Mouse (Mus musculus) liver, embryonic 15.5 days (tissue): ENCODE data around the gene Gm20716. TPM values are rescaled to one million over a fixed set of nuclear protein-coding genes. Genes with fewer than 3 reads are reported as not detected.

Experiments
- ATAC-seq: fragments of 200-750 bp; cut with Nextera tagmentation; 2 replicates; pipeline ENCODE4 v1.8.0; 2017; ENCODE audit warnings: moderate number of reproducible peaks, mild to moderate bottlenecking, moderate library complexity; ENCODE audit not compliant: insufficient read depth
- H3K27ac ChIP-seq: fragments of 300-500 bp; sonication (generic); replicated peaks from 2 replicates; pipeline ENCODE4 v1.5.1; 2015; ENCODE audit warnings: mild to moderate bottlenecking, inconsistent platforms
- H3K27me3 ChIP-seq: fragments of 300-500 bp; sonication (generic); 2 replicates; pipeline ENCODE4 v1.6.1; 2015; ENCODE audit warnings: mild to moderate bottlenecking, inconsistent platforms
- H3K36me3 ChIP-seq: fragments of 300-500 bp; sonication (generic); replicated peaks from 2 replicates; pipeline ENCODE4 v1.6.1; 2015; ENCODE audit warnings: moderate library complexity, mild to moderate bottlenecking, inconsistent platforms
- H3K4me1 ChIP-seq: fragments of 300-500 bp; sonication (generic); replicated peaks from 2 replicates; pipeline ENCODE4 v1.6.1; 2015; ENCODE audit warnings: inconsistent platforms
- H3K4me2 ChIP-seq: fragments of 300-500 bp; sonication (generic); 2 replicates; pipeline ENCODE4 v1.6.1; 2015; ENCODE audit warnings: moderate library complexity, mild to moderate bottlenecking, inconsistent platforms
- H3K4me3 ChIP-seq: fragments of 300-500 bp; sonication (generic); replicated peaks from 2 replicates; pipeline ENCODE4 v1.5.1; 2015; ENCODE audit warnings: mild to moderate bottlenecking, inconsistent platforms
- H3K9ac ChIP-seq: fragments of 300-500 bp; sonication (generic); 2 replicates; pipeline ENCODE4 v1.6.1; 2015; ENCODE audit warnings: moderate library complexity, mild to moderate bottlenecking, inconsistent platforms
- H3K9me3 ChIP-seq: fragments of 300-500 bp; sonication (generic); replicated peaks from 2 replicates; pipeline ENCODE4 v1.6.1; 2016; ENCODE audit warnings: inconsistent platforms
- WGBS: fragments of 180-500 bp; shearing (Covaris S2); methylation state at CpG from one replicate; pipeline ENCODE4 v1.1.7; 2015; ENCODE audit warnings: mixed read lengths; ENCODE audit not compliant: insufficient replicate concordance; 5-methylcytosine and 5-hydroxymethylcytosine counted together
- microRNA-seq: library from miRNA; unstranded; fragments of <30 nt; microRNA quantifications from one replicate; pipeline ENCODE4, GENCODE M21; 2016
- polyA plus RNA-seq: library from polyadenylated mRNA; unstranded; fragments of >200 nt; fragmentation: Nextera tagmentation; extraction: Ambion mirVana; gene quantifications from 2 replicates; pipeline ENCODE4 v1.2.1, GENCODE M21; 2015

The Gm20716 gene
- polyA plus RNA-seq, 1 experiment from 2014 or later, result 4.4 TPM

DNA sequence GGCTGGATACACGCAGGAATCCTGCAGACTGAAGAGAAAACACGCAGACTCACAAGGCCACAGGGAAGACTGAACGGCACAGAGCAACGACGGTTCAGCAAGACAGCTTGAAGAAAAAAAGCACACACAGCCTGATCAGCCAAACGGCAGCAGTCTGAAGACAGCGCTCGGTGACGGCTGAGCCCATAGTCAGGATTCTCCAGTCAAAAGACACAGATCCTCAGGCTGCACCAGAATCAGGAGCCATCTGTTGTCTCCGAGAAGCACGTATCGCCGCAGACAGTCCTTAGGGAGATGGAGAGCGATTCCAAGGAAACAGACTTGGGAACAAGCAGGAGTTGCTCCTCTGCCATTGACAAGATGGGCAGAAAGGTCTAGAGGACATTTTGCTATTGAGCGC lies 93.0 kb downstream of the Gm20716 start:
- Histone ChIP-seq H3K4me3 (no peak overlapping the region), H3K4me2 (no peak overlapping the region), H3K4me1 (no peaks in the 10 kb centered on the region), H3K9me3 (no peaks in the 10 kb centered on the region), H3K9ac (no peak overlapping the region), H3K36me3 (no peaks in the 10 kb centered on the region), H3K27me3 (peaks cover 5% of the 10 kb centered on the region; the same call in 1 of the 2 replicates), H3K27ac (no peak overlapping the region)
- WGBS, result 72% methylated on average over 15 of the region's 15 CpGs
- no peak for ATAC-seq

Small RNAs within 50 kb of the gene (microRNA-seq; reads per million reads assigned to microRNA genes)
- gene Gm24561, result not detected

Other genes starting within 250 kb of the Gm20716 start
- gene Ripor3, start 219.7 kb downstream of the Gm20716 start, polyA plus RNA-seq, result 1.2 and 1.4 TPM in 2 replicates
- 2.6 and 2.9 TPM in 2 replicates for gene Pard6b, start 149.4 kb downstream of the Gm20716 start, polyA plus RNA-seq
- 1.8 and 2.3 TPM in 2 replicates for gene Adnp, start 23.3 kb downstream of the Gm20716 start, polyA plus RNA-seq
- gene Dpm1, start 227 bp upstream of the Gm20716 start, polyA plus RNA-seq, result 59.2 and 64.1 TPM in 2 replicates
- 3.4 and 3.6 TPM in 2 replicates for gene Mocs3, start 258 bp upstream of the Gm20716 start, polyA plus RNA-seq
- gene Kcng1, start 51.4 kb upstream of the Gm20716 start, polyA plus RNA-seq, result 0.07 and 0.15 TPM in 2 replicates